Mouse (Mus musculus) T-helper 17 cell (primary cell): ENCODE measurements around the gene Cux1.

Experiments
- in situ Hi-C, 2 experiments: fragments of 300-600 bp; cut with MboI, MseI; formaldehyde crosslinking; loops; 1 replicate in 1 of 2; 2 replicates in 1 of 2; pipeline ENCODE4 v1.15.1; 2025; ENCODE audit warnings: high pct_unique_total_duplicates in 2 of 2

The Cux1 gene

GRCm38 (mm10) chr5:136511378-136511777 is 55.9 kb downstream of the Cux1 start:
- in situ Hi-C loops = no loop called here

GRCm38 (mm10) chr5:136510609-136511008 is 56.7 kb downstream of the Cux1 start:
- in situ Hi-C loops = no loop called here

- in situ Hi-C loops = no loop called here
Measured at GRCm38 (mm10) chr5:136507629-136508028, 59.7 kb downstream of the Cux1 start.

- in situ Hi-C loops = no loop called here
Measured at GRCm38 (mm10) chr5:136506262-136506661, 61.0 kb downstream of the Cux1 start.

- in situ Hi-C loops = loop anchor here in 1 of 2 experiments (5.0 kb wide), 1 partner anchor 60 kb away; no protein-coding TSS in a partner anchor
Measured at GRCm38 (mm10) chr5:136502491-136503086, 64.7 kb downstream of the Cux1 start.

GRCm38 (mm10) chr5:136500307-136500871 is 66.9 kb downstream of the Cux1 start:
- in situ Hi-C loops = loop anchor here in 1 of 2 experiments (5.0 kb wide), 1 partner anchor 62 kb away; no protein-coding TSS in a partner anchor

GRCm38 (mm10) chr5:136499316-136499715 is 68.0 kb downstream of the Cux1 start:
- in situ Hi-C loops = no loop called here

- in situ Hi-C loops = no loop called here
Measured at GRCm38 (mm10) chr5:136498741-136499140, 68.5 kb downstream of the Cux1 start.

GRCm38 (mm10) chr5:136497301-136497700 is 70.0 kb downstream of the Cux1 start:
- in situ Hi-C loops = no loop called here

- in situ Hi-C loops = no loop called here
Measured at GRCm38 (mm10) chr5:136495581-136495980, 71.7 kb downstream of the Cux1 start.

GRCm38 (mm10) chr5:136494927-136495326 is 72.4 kb downstream of the Cux1 start:
- in situ Hi-C loops = no loop called here

- in situ Hi-C loops = no loop called here
Measured at GRCm38 (mm10) chr5:136494288-136494687, 73.0 kb downstream of the Cux1 start.

- in situ Hi-C loops = no loop called here
Measured at GRCm38 (mm10) chr5:136489450-136489849, 77.8 kb downstream of the Cux1 start.

GRCm38 (mm10) chr5:136488721-136489120 is 78.6 kb downstream of the Cux1 start:
- in situ Hi-C loops = no loop called here

GRCm38 (mm10) chr5:136488223-136488622 is 79.1 kb downstream of the Cux1 start:
- in situ Hi-C loops = no loop called here

- in situ Hi-C loops = no loop called here
Measured at GRCm38 (mm10) chr5:136487397-136488093, 79.7 kb downstream of the Cux1 start.

GRCm38 (mm10) chr5:136486401-136486800 is 80.9 kb downstream of the Cux1 start:
- in situ Hi-C loops = no loop called here

- in situ Hi-C loops = no loop called here
Measured at GRCm38 (mm10) chr5:136485397-136485796, 81.9 kb downstream of the Cux1 start.

- in situ Hi-C loops = no loop called here
Measured at GRCm38 (mm10) chr5:136482434-136482833, 84.9 kb downstream of the Cux1 start.

GRCm38 (mm10) chr5:136480541-136480940 is 86.7 kb downstream of the Cux1 start:
- in situ Hi-C loops = no loop called here

GRCm38 (mm10) chr5:136479801-136480200 is 87.5 kb downstream of the Cux1 start:
- in situ Hi-C loops = no loop called here

GRCm38 (mm10) chr5:136479024-136479763 is 88.1 kb downstream of the Cux1 start:
- in situ Hi-C loops = no loop called here
